Mouse (Mus musculus): ENCODE measurements around the gene Lrig1. TPM values are rescaled to one million over a fixed set of nuclear protein-coding genes. Genes with fewer than 3 reads are reported as not detected.

The Lrig1 gene
- total and polyA plus RNA-seq, 3 experiments: 0.58 to 0.75 TPM; not detected in 1

DNA sequence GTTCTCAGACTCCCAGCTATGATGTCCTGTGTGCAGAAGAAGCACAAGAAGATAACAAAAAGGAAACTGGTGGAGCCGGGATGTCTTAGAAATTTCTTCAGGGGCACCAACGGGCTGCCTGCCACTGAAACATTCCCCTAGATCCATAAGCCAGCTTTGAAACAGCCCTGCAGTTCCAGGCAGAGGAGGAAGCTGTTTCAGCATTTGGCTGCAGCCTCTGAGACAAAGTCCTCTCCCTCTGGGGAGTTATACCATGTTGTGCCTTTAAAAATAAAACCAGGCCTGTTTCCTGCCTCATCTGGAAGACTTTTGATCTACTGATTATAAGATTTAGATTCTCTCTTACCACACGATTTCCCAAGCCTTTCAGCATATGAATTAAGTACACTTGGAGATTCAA is 55.3 kb downstream of the Lrig1 start:
- no peak for DNase-seq (ENCODE audit: low read depth, low spot score)
- Histone ChIP-seq H3K27ac (ENCODE audit: control insufficient read depth, low read depth, low read length) (no peak overlapping the region), H3K4me3 (ENCODE audit: control insufficient read depth in 1 of 2, insufficient read depth in 1 of 2, low read depth in 2 of 2, low read length in 2 of 2) (no peak overlapping the region), H3K36me3 (ENCODE audit: control insufficient read depth in 1 of 2, insufficient read depth in 2 of 2, low read length in 2 of 2) (no peaks in the 10 kb centered on the region), H3K79me2 (ENCODE audit: control insufficient read depth, insufficient read depth, low read length, poor library complexity) (no peaks in the 10 kb centered on the region), H3K9ac (ENCODE audit: control insufficient read depth, low read depth, low read length, poor library complexity, severe bottlenecking) (no peak overlapping the region), H3K4me1 (ENCODE audit: control insufficient read depth in 1 of 2, insufficient read depth in 2 of 2, low read length in 2 of 2) (no peaks in the 10 kb centered on the region), H3K9me3 (replicated peaks; ENCODE audit: insufficient read depth, low read length) (no peaks in the 10 kb centered on the region), H3K27me3 (ENCODE audit: control insufficient read depth in 1 of 2, insufficient read depth in 2 of 2, low read length in 2 of 2) (no peaks in the 10 kb centered on the region; a peak in 1 of 4 replicates)
- TF ChIP-seq SMC3 (IDR thresholded peaks at IDR 0.05; ENCODE audit: low read depth, low read length): no peak
- no peak for TF ChIP-seq BHLHE40 (IDR thresholded peaks at IDR 0.05; ENCODE audit: borderline replicate concordance, low read depth, low read length)
- no peak for TF ChIP-seq TAL1 (IDR thresholded peaks at IDR 0.05; ENCODE audit: low read length)
- no peak for TF ChIP-seq GABPA (IDR thresholded peaks at IDR 0.05; ENCODE audit: low read depth, low read length)
- TF ChIP-seq ETS1 (IDR thresholded peaks at IDR 0.05; ENCODE audit: low read depth, low read length): no peak
- TF ChIP-seq TCF12 (IDR thresholded peaks at IDR 0.05; ENCODE audit: low read depth, low read length): no peak

DNA sequence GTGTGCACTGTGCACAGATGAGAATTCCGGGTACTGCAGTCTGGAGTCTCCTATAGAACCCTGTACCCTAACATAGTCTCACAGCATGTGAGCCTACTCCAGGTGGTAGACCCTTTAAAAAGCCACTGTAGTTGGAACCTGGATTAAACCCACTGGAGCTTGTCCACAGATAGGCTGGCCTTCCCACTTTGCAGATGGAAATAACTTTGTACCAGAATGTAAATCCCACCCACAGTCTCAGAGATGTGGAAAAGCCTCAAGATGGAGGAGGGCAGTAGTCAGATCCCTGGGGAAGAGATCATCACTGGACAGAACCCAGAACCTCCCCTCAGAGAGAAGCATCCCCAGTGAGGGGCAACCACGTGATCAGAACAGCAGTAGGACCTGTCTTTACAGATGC is 56.0 kb downstream of the Lrig1 start:
- TF ChIP-seq UBTF (IDR thresholded peaks at IDR 0.05; ENCODE audit: borderline replicate concordance, insufficient read depth, low read depth, low read length): no peak
- TF ChIP-seq RAD21 (IDR thresholded peaks at IDR 0.05; ENCODE audit: low read depth, low read length): no peak
- TF ChIP-seq ZKSCAN1 (IDR thresholded peaks at IDR 0.05; ENCODE audit: low read depth, low read length): no peak
- no peak for TF ChIP-seq CHD2 (IDR thresholded peaks at IDR 0.05; ENCODE audit: low read length)
- no peak for TF ChIP-seq MYB (IDR thresholded peaks at IDR 0.05; ENCODE audit: low read depth, low read length)
- TF ChIP-seq MAZ (IDR thresholded peaks at IDR 0.05; ENCODE audit: low read depth, low read length): no peak
- TF ChIP-seq E2F4 (IDR thresholded peaks at IDR 0.05; ENCODE audit: borderline replicate concordance, low read depth, low read length): no peak
- no peak for TF ChIP-seq BHLHE40 (IDR thresholded peaks at IDR 0.05; ENCODE audit: borderline replicate concordance, low read depth, low read length)
- no peak for TF ChIP-seq POLR2AphosphoS2 (IDR thresholded peaks at IDR 0.05; ENCODE audit: low read length)
- no peak for TF ChIP-seq ETS1 (IDR thresholded peaks at IDR 0.05; ENCODE audit: low read depth, low read length)
- no peak for TF ChIP-seq EP300 (IDR thresholded peaks at IDR 0.05; ENCODE audit: low read depth in 1 of 2, low read length in 2 of 2)
- TF ChIP-seq ZMIZ1 (IDR thresholded peaks at IDR 0.05; ENCODE audit: low read depth, low read length): no peak
- TF ChIP-seq JUND (IDR thresholded peaks at IDR 0.05; ENCODE audit: low read depth, low read length): no peak
- no peak for TF ChIP-seq ZNF384 (IDR thresholded peaks at IDR 0.05; ENCODE audit: low read depth, low read length)

More for the DNA sequence above, 56.0 kb downstream of the Lrig1 start:
- no peak overlapping the region for H3K4me3 ChIP-seq (ENCODE audit: control insufficient read depth in 1 of 2, insufficient read depth in 1 of 2, low read depth in 2 of 2, low read length in 2 of 2)
- H3K4me1 ChIP-seq (ENCODE audit: control insufficient read depth in 1 of 2, insufficient read depth in 2 of 2, low read length in 2 of 2): no peaks in the 10 kb centered on the region
- H3K27ac ChIP-seq (ENCODE audit: control insufficient read depth, low read depth, low read length): no peak overlapping the region
- no peak overlapping the region for H3K9ac ChIP-seq (ENCODE audit: control insufficient read depth, low read depth, low read length, poor library complexity, severe bottlenecking)
- no peaks in the 10 kb centered on the region for H3K79me2 ChIP-seq (ENCODE audit: control insufficient read depth, insufficient read depth, low read length, poor library complexity)
- no peaks in the 10 kb centered on the region for H3K36me3 ChIP-seq (ENCODE audit: control insufficient read depth in 1 of 2, insufficient read depth in 2 of 2, low read length in 2 of 2)
- no peaks in the 10 kb centered on the region for H3K9me3 ChIP-seq (replicated peaks; ENCODE audit: insufficient read depth, low read length)
- H3K27me3 ChIP-seq (ENCODE audit: control insufficient read depth in 1 of 2, insufficient read depth in 2 of 2, low read length in 2 of 2): no peaks in the 10 kb centered on the region; a peak in 1 of 4 replicates
- no peak for DNase-seq (ENCODE audit: low read depth, low spot score)
